Mouse (Mus musculus) G1E (cell line): ENCODE measurements around the gene Lrmda.

Source experiments
- CTCF ChIP-seq: IDR thresholded peaks from 2 replicates; pipeline ENCODE4 v1.5.1; 2012; ENCODE audit warnings: low read depth, low read length, inconsistent platforms, mixed read lengths
- POLR2AphosphoS5 ChIP-seq: IDR thresholded peaks from 2 replicates; pipeline ENCODE4 v1.6.1; 2012; ENCODE audit warnings: low read depth, low read length, inconsistent platforms; ENCODE audit not compliant: insufficient replicate concordance
- TAL1 ChIP-seq: conservative IDR thresholded peaks from 2 replicates; pipeline ENCODE4 v1.6.1; 2012; ENCODE audit warnings: low read depth, low read length, inconsistent platforms, mixed read lengths

DNA sequence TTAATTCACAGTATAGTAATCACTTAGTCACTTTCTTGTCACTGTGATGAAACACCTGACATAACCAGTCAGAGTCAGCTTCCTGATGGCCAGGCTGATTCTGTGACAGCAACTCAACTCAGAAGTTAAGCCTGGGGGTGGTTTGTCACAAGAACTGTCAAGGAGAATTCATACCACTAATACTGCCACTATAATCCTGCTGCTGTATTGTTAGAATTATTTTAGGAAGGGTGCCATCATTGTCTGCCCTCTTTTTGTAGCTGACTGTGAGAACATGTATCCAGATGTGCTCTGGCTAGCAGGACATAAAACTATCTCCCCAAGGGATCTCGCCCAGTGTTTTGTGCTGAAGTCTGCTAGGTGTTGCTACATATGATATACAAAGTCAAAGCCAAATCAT is 882.6 kb downstream of the Lrmda start:
- TF ChIP-seq CTCF (no peak), TAL1 (no peak), POLR2AphosphoS5 (no peak)
